Mouse (Mus musculus) adrenal gland, adult 2 months (tissue): ENCODE data around the gene Zmynd8. TPM values are rescaled to one million over a fixed set of nuclear protein-coding genes. Genes with fewer than 3 reads are reported as not detected.
"Not testable (repeated sequence)": the region's sequence is repeated elsewhere in the genome, so short reads cannot be mapped to it uniquely, and the experiment has no call there.

ENCODE experiments used
- DNase-seq: peaks from one replicate; pipeline ENCODE4 v3.0.0; 2021
- polyA plus RNA-seq: library from polyadenylated mRNA; depleted of rRNA; stranded (reverse); fragments of >200 nt; gene quantifications from 2 replicates; pipeline ENCODE4 v1.2.3, GENCODE M21; 2012
- total RNA-seq, 2 experiments: library from RNA; stranded (reverse); gene quantifications; 2 replicates each; pipeline ENCODE4 v1.2.3; 2021

The Zmynd8 gene
- total and polyA plus RNA-seq, 3 experiments: 22.2 to 56.5 (median 53.9) TPM

- no peak for DNase-seq
These were observed 90.4 kb downstream of the Zmynd8 start for GRCm38 (mm10) chr2:165808179-165808975.

DNA sequence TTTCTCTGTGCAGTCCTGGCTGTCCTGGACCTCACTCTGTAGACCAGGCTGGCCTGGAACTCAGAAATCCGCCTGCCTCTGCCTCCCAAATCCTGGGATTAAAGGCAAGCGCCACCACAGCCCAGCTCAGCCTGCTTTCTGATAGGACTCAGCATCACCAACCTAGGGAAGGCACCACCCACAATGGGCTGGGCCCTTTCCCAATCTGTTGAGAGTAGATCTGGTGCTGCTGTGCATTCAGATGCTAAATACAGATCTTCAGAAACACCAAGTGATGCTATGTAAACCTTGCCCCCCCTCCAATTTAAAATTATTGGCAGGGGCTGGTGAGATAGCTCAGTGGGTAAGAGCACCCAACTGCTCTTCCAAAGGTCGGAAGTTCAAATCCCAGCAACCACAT is 98.6 kb downstream of the Zmynd8 start:
- DNase-seq: not testable (repeated sequence)

DNA sequence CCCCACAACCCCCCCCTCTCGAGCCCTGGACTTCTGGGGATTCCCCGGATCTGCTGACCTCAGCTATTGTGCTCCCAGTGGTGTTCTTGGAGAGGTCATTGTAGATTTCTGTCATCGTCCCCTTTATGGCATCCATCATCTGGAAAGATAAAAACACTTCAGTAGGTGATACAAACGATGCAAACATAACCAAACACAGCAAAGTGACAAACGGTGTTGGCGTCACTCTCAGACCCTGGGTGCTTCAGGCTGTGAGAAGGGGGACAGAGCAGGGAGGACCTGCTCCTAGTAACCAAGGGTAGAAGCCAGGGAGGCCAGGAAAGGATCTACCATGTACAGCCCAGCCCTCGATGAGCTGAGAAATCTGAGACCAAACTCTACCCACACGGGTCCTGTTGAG is 100.9 kb downstream of the Zmynd8 start:
- no peak for DNase-seq

GRCm38 (mm10) chr2:165793283-165793638 is 105.6 kb downstream of the Zmynd8 start:
- no peak for DNase-seq

DNA sequence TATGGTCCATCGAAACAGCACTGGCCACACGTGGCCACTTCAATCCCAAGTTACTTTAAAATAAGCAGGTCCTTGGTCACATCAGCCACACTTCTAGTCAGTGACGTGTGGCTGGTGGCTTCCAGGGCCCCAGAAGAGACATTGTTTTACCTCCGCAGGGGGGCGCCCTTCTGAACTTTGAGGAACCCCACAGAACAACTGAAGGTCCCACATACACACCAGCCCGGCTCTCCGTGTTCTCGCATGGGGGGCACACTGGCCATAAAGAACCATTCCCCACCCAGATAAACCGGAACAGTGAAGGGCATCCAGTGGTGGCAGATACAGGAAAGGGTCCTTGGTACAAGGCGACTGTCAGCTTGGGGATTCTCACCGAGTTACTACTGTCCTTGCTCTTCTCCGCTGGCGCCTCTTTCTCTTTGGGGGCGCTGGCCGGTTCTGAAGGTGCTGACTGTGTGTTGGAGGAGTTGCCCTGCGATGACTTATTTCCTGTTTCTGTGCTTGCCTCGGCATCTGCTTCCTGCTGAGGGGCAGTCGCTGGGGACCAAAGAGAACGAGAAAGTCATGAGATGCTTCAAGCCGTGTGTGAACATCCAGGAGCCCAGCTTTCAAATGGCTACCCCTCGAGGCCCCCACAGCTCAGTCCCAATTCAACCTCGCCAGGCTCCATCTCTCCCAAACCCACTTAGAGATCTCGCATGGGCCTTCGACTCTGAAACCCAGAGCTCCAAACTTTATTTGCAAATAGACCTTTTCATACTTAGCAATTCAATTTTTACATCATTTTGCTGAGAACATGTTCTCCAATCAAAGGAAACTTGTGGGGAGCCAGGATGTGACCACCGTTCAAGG is 106.2 kb downstream of the Zmynd8 start:
- DNase-seq: no peak

DNA sequence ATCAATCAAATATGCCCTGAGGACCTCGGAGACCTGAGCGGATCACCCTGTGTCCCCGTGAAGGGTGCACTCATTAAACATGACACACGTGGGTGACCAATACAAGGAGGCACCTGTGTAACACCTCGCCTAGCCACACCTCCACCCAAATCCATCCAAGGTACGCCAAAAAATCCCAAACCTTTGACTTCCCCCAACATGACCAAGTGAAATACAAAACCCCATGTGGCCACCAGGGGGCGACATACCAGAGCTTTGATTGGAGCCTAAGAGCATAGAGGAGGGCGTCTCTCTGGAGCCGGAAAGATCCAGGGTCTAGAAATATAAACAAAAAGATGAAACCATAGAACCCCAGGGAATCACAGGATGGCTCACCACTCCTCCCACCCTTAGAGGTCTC is 107.2 kb downstream of the Zmynd8 start:
- DNase-seq: peak; percentile 44

- no peak for DNase-seq
These were observed 107.8 kb downstream of the Zmynd8 start for GRCm38 (mm10) chr2:165791026-165791425.

- DNase-seq: no peak
These were observed 109.1 kb downstream of the Zmynd8 start for GRCm38 (mm10) chr2:165789667-165790066.

DNA sequence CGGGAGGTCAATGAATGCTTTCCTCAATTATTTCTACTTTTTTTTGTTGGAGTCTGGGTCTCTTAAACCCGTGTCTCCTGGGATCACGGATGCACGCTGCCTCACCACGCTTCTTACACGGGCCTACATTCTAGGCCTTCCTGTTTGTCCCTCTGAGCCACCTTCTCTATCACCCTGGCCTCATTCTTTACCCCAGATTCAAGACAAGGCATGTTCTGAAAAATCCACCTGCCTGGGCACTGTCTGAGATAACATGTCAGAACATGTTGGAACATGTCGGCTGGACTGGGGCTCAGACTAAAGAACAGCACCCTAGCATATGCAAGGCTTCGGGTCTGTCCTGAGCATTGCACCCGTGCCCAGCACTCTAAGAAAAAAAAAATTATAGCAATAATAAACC is 110.0 kb downstream of the Zmynd8 start:
- no peak for DNase-seq

GRCm38 (mm10) chr2:165788005-165788404 is 110.8 kb downstream of the Zmynd8 start:
- DNase-seq: peak; percentile 88

GRCm38 (mm10) chr2:165786467-165786866 is 112.3 kb downstream of the Zmynd8 start:
- DNase-seq: no peak

DNA sequence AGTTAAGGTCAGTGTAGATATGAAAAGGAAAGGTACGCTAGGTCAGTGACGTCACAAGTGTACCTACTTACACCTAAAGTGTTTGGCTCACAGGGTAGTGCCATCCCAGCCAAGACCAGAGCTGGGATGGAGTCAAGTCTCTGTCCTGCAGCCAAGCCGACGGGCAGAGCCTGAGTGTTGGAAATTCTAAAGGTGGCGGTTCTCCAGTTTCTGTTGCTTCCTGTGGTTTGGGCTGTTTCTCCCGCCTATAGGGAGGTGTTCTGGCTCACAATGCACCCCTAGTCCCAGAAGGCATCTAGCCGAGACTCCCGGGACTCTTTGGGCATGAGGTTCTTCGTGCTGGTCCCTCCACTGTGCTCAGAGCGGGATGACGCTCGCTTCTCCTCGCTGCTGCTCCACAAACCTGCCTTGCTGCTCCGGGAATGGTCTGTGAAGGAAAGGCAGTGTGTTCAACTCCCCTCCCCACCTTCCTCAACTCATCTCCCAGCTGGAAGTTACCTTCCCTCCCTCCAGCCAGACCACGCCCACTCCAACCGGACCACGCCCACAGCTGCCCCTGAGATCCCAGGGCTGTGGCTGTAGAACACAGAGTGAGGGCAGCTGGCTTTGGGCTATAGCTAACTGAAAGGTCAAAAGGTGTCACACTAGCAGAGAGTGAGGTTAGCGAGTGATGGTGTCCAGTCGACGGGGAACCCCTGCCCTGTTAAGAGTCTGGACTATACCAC is 113.3 kb downstream of the Zmynd8 start:
- DNase-seq: no peak

GRCm38 (mm10) chr2:165782324-165782723 is 116.5 kb downstream of the Zmynd8 start:
- peak; percentile 68 for DNase-seq

DNA sequence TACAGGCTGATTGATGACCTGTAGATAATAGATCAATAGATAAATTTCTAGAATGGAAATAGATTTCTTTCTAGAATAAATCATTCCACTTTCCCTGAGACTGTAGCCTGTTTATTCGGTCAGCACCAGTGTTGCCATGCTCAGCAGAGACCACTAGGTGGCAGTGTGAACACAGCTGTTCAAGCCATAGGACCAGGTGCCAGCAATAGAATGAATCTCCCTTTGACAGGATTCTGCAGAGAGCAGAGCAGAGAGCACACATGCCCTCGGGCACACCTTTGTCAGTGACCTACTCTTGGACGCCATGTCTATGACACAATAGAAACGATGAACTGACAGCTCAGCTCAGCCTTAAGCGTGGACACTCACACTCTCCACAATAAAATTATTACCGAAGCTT is 119.9 kb downstream of the Zmynd8 start:
- DNase-seq: peak; percentile 70

- no peak for DNase-seq
These were observed 129.4 kb downstream of the Zmynd8 start for GRCm38 (mm10) chr2:165769375-165769948.

DNA sequence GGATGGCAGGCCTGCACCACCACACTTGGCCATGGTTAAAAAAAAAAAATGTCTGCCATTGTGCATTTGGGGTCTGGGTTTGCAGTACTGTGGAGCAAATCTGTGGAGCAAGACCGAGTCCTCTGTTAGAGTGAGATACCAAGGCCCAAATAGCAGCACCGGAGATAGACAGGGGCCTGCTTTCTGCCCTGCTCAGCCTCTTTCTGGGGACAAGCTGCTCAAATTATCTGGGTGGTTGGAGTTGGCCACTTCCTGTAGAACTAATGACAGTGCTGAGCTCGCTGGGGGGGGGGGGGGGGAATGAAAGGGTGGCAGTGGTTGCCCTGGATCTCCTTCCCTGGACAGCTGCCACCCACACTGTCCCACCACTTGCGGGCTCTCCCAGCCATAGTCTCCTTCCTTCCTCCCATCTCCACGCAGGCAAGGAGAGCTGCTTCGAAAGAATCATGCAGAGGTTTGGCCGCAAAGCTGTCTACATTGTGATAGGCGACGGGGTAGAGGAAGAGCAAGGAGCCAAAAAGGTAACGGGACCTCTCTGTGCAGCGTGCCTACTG is 129.9 kb downstream of the Zmynd8 start:
- DNase-seq: no peak

GRCm38 (mm10) chr2:165759421-165759985 is 139.3 kb downstream of the Zmynd8 start:
- DNase-seq: no peak

DNA sequence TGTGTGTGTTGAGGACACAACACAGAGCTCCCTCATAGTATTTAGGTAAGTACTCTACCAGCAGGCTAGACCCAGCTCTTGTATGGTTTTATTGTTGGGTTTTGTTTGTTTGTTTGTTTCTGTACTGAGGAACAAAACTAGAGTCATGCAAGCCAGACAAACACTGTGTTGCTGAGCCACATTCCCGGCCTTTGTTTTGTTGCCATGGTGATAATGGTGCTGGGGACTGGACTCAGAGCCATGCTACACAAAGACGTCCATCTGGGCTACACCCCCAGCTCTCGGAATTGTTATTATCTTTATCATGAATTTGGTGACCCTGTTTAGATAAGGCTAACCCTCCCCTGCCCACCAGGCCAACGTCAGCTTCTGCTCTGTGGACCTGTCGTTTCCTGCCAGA is 140.3 kb downstream of the Zmynd8 start:
- DNase-seq: no peak

DNA sequence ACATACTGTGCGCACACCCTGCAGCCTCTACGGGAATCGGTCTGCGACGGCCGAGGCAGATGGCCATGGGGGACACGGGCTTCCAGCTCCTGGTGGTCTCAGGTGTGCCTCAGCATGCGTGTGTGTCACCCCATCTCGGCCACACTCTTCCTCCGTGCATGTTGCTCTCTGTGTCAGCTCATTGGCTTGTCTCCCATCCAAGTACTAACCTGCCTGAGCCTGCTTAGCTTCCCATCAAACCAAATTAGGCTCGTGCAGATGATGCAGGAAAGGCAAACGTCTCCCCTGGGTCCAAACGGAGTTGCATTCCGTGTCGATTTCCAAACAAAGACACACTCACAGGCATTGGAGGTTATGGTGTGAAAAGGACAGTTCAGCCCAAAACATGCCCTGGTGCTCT is 141.0 kb downstream of the Zmynd8 start:
- DNase-seq: no peak

DNA sequence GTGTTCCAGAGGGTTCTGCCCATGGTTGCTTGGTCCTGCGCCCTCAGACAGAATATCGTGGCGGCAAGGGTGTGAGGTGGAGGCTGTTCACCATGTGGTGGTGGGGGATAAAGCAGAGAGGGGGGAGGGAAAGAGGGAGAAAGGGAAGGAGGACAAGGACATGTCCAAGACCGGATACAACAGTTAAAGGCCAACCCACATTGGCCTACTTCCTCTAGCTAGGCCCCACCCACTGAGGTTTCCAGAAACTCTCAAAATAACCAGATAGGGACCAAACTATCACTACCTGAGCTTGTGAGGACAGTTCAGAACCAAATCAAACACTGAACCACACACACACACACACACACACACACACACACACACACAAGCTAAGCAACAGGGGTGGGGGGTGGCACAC is 146.1 kb downstream of the Zmynd8 start:
- no peak for DNase-seq

GRCm38 (mm10) chr2:165751068-165751467 is 147.7 kb downstream of the Zmynd8 start:
- no peak for DNase-seq

GRCm38 (mm10) chr2:165748426-165748825 is 150.4 kb downstream of the Zmynd8 start:
- DNase-seq: no peak
